Comparison of ENCODE assay signal across 10 mouse cellular contexts in the genomic region with DNA sequence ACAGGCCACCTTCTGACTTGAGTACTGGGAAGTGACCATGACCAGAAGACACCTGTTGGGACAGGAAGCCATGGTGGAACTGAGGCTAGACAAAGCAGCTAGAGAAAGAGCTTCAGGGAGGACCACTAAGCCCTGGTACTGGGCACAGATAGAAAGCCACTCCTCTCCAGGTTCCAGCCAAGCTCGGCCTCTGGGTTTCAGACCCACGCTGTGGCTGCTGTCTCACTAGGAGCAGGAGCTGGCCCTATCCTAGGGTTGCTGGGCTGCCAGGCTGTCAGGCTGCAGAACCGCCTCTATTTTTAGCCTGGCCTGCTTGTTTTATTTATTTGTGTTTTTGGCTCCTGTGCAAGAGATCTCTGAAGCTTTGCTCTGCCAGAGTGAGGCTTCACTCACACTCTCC.
DNase-seq lines count a peak whose midpoint lies in the region; ATAC-seq and TF ChIP-seq lines count a peak whose summit lies in the region.
"Had no signal": no experiment of that assay in that cellular context is flagged by ENCODE, and none has a peak within 500 bp of the region (broad histone marks: within the 10 kb centered on the region; RNA-seq: fewer than 3 reads in every experiment).

No protein-coding gene starts in this region.

- H3K4me2 ChIP-seq in heart, embryonic 13.5 days, result no peak overlapping the region
- no peak overlapping the region for H3K4me2 ChIP-seq in forebrain, embryonic 13.5 days
- H3K4me2 ChIP-seq: stomach, embryonic 15.5 days had no signal

- peak; percentile 28 for DNase-seq in kidney, adult 2 months
- no peak for DNase-seq in kidney, adult 11 months
- peak; percentile 64 for DNase-seq in cerebellum, adult 8-10 months
- DNase-seq in lung, postnatal 36 days, result peak; percentile 66
- DNase-seq in natural killer cell, adult 2 months (ENCODE audit: low spot score in 2 of 2), result no peak

- H3K9ac ChIP-seq in heart, embryonic 13.5 days, result 0 out of 2 replicates have a peak overlapping the region, but pooled peaks have one; percentile 19
- H3K9ac ChIP-seq in forebrain, embryonic 13.5 days, result no peak overlapping the region
- H3K9ac ChIP-seq: stomach, embryonic 15.5 days had no signal

- TF ChIP-seq CTCF in kidney, adult 2 months (conservative IDR thresholded peaks at IDR 0.05; ENCODE audit: insufficient read depth, insufficient read length, low read depth, low read length), result no peak

- H3K27me3 ChIP-seq in kidney, adult 2 months (replicated peaks; ENCODE audit: control insufficient read depth, insufficient read depth, low read length), result no peaks in the 10 kb centered on the region
- H3K27me3 ChIP-seq in heart, embryonic 13.5 days (replicated peaks), result no peaks in the 10 kb centered on the region
- H3K27me3 ChIP-seq in forebrain, embryonic 13.5 days, result no peaks in the 10 kb centered on the region
- H3K27me3 ChIP-seq: stomach, embryonic 15.5 days had no signal

- H3K27ac ChIP-seq in kidney, adult 2 months (ENCODE audit: insufficient read depth, low read depth, low read length), result no peak overlapping the region
- peak overlapping the region; percentile 65 for H3K27ac ChIP-seq in heart, embryonic 13.5 days (replicated peaks)
- no peak overlapping the region for H3K27ac ChIP-seq in forebrain, embryonic 13.5 days
- H3K27ac ChIP-seq: stomach, embryonic 15.5 days had no signal

- H3K9me3 ChIP-seq in heart, embryonic 13.5 days, result no peaks in the 10 kb centered on the region
- no peaks in the 10 kb centered on the region for H3K9me3 ChIP-seq in forebrain, embryonic 13.5 days (replicated peaks)
- H3K9me3 ChIP-seq: G1E; stomach, embryonic 15.5 days had no signal

- 40% methylated on average over 3 of the region's 3 CpGs for WGBS in kidney, adult 2 months
- WGBS in heart, embryonic 13.5 days, result 32% methylated on average over 3 of the region's 3 CpGs
- 53% methylated on average over 3 of the region's 3 CpGs for WGBS in forebrain, embryonic 13.5 days

- H3K4me1 ChIP-seq in kidney, adult 2 months (ENCODE audit: control insufficient read depth, insufficient read depth, low read length), result no peaks in the 10 kb centered on the region
- peaks cover 29% of the 10 kb centered on the region for H3K4me1 ChIP-seq in heart, embryonic 13.5 days
- H3K4me1 ChIP-seq in forebrain, embryonic 13.5 days, result peaks cover 11% of the 10 kb centered on the region; the same call in 1 of the 2 replicates

- no peak for TF ChIP-seq POLR2A in kidney, adult 2 months (IDR thresholded peaks at IDR 0.05; ENCODE audit: low read depth, low read length)

- no peak for ATAC-seq in heart, embryonic 13.5 days (ENCODE audit: extremely low read depth, insufficient number of reproducible peaks, low FRiP score, low TSS enrichment)
- ATAC-seq in forebrain, embryonic 13.5 days, result no peak
- ATAC-seq in inflammation-experienced regulatory T-cells, adult 6 months, result no peak

- H3K4me3 ChIP-seq in kidney, adult 2 months (ENCODE audit: insufficient read depth, low read depth, low read length), result no peak overlapping the region
- no peak overlapping the region for H3K4me3 ChIP-seq in heart, embryonic 13.5 days
- no peak overlapping the region for H3K4me3 ChIP-seq in forebrain, embryonic 13.5 days
- H3K4me3 ChIP-seq: stomach, embryonic 15.5 days had no signal

- H3K36me3 ChIP-seq in kidney, adult 2 months (ENCODE audit: control insufficient read depth, insufficient read depth, low read length), result no peaks in the 10 kb centered on the region
- H3K36me3 ChIP-seq in heart, embryonic 13.5 days, result no peaks in the 10 kb centered on the region
- H3K36me3 ChIP-seq in forebrain, embryonic 13.5 days (ENCODE audit: poor library complexity, severe bottlenecking), result no peaks in the 10 kb centered on the region
- H3K36me3 ChIP-seq: G1E; stomach, embryonic 15.5 days had no signal

Comparison
In these comparisons a context has a peak if more than half of its experiments do, and no peak if none do; other contexts are left out.
1. DNase-seq: peak in kidney, adult 2 months (single experiment), cerebellum, adult 8-10 months (single experiment) and lung, postnatal 36 days (single experiment); none in kidney, adult 11 months (single experiment) and natural killer cell, adult 2 months (0 of 2).